Mouse (Mus musculus) limb, embryonic 14.5 days (tissue): ENCODE data around the gene Galntl6. TPM values are rescaled to one million over a fixed set of nuclear protein-coding genes. Genes with fewer than 3 reads are reported as not detected.
A peak's percentile ranks its signal among the peaks of the same experiment; 100 is the strongest.

Experiments used
- ATAC-seq: fragments of 200-750 bp; cut with Nextera tagmentation; 2 replicates; pipeline ENCODE4 v1.8.0; 2017; ENCODE audit warnings: low read depth, moderate number of reproducible peaks, moderate TSS enrichment; ENCODE audit not compliant: low FRiP score
- DNase-seq: peaks from one replicate; pipeline ENCODE4 v3.0.0-alpha.2; 2015; ENCODE audit warnings: low spot score
- H3K27ac ChIP-seq: fragments of 300-500 bp; sonication (generic); replicated peaks from 2 replicates; pipeline ENCODE4 v1.5.1; 2014; ENCODE audit warnings: low read depth, mild to moderate bottlenecking, low read length, moderate library complexity, mixed read lengths
- H3K27me3 ChIP-seq: fragments of 300-500 bp; sonication (generic); 2 replicates; pipeline ENCODE4 v1.6.1; 2014; ENCODE audit warnings: low read length, mixed read lengths; ENCODE audit not compliant: control insufficient read depth, insufficient read depth
- H3K36me3 ChIP-seq: fragments of 300-500 bp; sonication (generic); 2 replicates; pipeline ENCODE4 v1.6.1; 2014; ENCODE audit warnings: mild to moderate bottlenecking, low read length, moderate library complexity, mixed read lengths; ENCODE audit not compliant: control insufficient read depth, insufficient read depth
- H3K4me1 ChIP-seq: fragments of 300-500 bp; sonication (generic); 2 replicates; pipeline ENCODE4 v1.6.1; 2014; ENCODE audit warnings: antibody characterized with exemption, low read length, mixed read lengths; ENCODE audit not compliant: control insufficient read depth, insufficient read depth
- H3K4me2 ChIP-seq: fragments of 300-500 bp; sonication (generic); replicated peaks from 2 replicates; pipeline ENCODE4 v1.6.1; 2014; ENCODE audit warnings: low read depth, mild to moderate bottlenecking, low read length, moderate library complexity; ENCODE audit not compliant: severe bottlenecking
- H3K4me3 ChIP-seq: fragments of 300-500 bp; sonication (generic); replicated peaks from 2 replicates; pipeline ENCODE4 v1.5.1; 2014; ENCODE audit warnings: low read length
- H3K9ac ChIP-seq: fragments of 300-500 bp; sonication (generic); 2 replicates; pipeline ENCODE4 v1.6.1; 2014; ENCODE audit warnings: mild to moderate bottlenecking, low read depth, low read length, moderate library complexity; ENCODE audit not compliant: severe bottlenecking
- H3K9me3 ChIP-seq: fragments of 300-500 bp; sonication (generic); 2 replicates; pipeline ENCODE4 v1.6.1; 2016; ENCODE audit warnings: low read length; ENCODE audit not compliant: control insufficient read depth
- POLR2A ChIP-seq: fragments of 200-500 bp; IDR thresholded peaks from 2 replicates; pipeline ENCODE4 v1.8.0; 2012; ENCODE audit warnings: inconsistent platforms, mild to moderate bottlenecking, moderate library complexity, borderline replicate concordance; ENCODE audit not compliant: insufficient read depth, insufficient read length; ENCODE audit errors: extremely low read depth
- WGBS: fragments of 180-500 bp; shearing (Covaris S2); extraction: QIAGEN DNeasy Blood & Tissue Kit; methylation state at CpG from one replicate; pipeline ENCODE4 v1.1.7; 2014; 5-methylcytosine and 5-hydroxymethylcytosine counted together
- polyA plus RNA-seq, 2 experiments: library from polyadenylated mRNA; depleted of rRNA in 1 of 2; stranded (reverse) in 1 of 2; unstranded in 1 of 2; fragments of >200 nt; fragmentation: Nextera tagmentation in 1 of 2; extraction: Ambion mirVana in 1 of 2; gene quantifications; 2 replicates each; pipeline versions ENCODE4 v1.2.1 to v1.2.3; 2012 to 2014

The Galntl6 gene
- polyA plus RNA-seq, 2 experiments, result 0.57 to 0.65 TPM

- Histone ChIP-seq H3K9me3 (no peaks in the 10 kb centered on the region), H3K27ac (no peak overlapping the region), H3K4me2 (no peak overlapping the region), H3K27me3 (no peaks in the 10 kb centered on the region), H3K36me3 (no peaks in the 10 kb centered on the region), H3K4me3 (no peak overlapping the region), H3K4me1 (0 out of 2 replicates have a peak, but pooled peaks cover 4% of the 10 kb centered on the region), H3K9ac (no peak overlapping the region)
- ATAC-seq, result no peak
- 85% methylated on average over 8 of the region's 8 CpGs for WGBS
- no peak for TF ChIP-seq POLR2A
- DNase-seq, result no peak
Observed at GRCm38 (mm10) chr8:57803821-57804220, 1108.6 kb downstream of the Galntl6 start.

DNA sequence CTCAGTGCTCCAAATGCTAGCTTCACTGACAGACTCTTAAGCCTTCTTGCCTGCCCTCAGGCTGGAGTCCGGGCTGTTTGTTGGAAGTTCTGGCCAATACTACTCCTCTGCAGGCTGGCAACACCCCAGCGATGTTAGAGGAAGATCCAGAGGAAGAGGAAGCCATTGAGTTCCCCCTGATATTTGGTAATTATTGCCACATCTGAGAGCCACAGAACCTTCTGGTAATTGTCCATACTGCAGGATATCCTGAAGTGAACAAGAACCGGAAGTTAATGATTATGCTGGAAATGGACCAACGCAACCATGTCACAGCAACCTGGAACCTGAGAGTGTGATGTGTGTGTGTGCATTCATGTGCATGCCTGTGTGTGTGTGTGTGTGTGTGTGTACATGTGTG, 1111.2 kb downstream of the Galntl6 start:
- no peak for DNase-seq
- no peaks in the 10 kb centered on the region for H3K27me3 ChIP-seq
- WGBS, result 70% methylated on average over 4 of the region's 4 CpGs
- no peak overlapping the region for H3K4me2 ChIP-seq
- H3K9ac ChIP-seq, result no peak overlapping the region
- ATAC-seq, result no peak
- TF ChIP-seq POLR2A, result no peak
- 0 out of 2 replicates have a peak, but pooled peaks cover 4% of the 10 kb centered on the region for H3K4me1 ChIP-seq
- H3K4me3 ChIP-seq, result no peak overlapping the region
- H3K9me3 ChIP-seq, result no peaks in the 10 kb centered on the region
- no peaks in the 10 kb centered on the region for H3K36me3 ChIP-seq
- H3K27ac ChIP-seq, result no peak overlapping the region

DNA sequence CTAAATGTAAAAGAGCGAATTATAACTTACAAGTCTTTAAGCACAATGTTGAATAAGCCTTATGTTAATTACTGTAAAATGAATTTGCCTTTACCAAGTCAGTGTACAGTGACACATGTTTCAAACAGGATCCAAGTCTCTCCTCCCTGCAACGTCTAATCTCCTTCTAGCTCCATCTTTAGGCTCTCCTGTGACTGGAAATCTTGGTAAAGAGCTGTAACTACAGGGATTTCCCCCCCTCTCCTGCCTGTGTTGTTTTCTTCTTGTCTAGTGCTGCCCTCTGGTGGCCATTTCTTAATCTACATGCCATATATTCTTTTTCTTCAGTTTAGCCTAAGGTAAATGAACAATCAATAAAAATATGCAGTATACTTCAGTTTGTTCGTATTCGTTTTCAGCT, 1112.1 kb downstream of the Galntl6 start:
- H3K27me3 ChIP-seq, result no peaks in the 10 kb centered on the region
- H3K4me3 ChIP-seq, result peak overlapping the region; percentile 31; the same call in 1 of the 2 replicates
- 23% methylated on average over 4 of the region's 4 CpGs for WGBS
- ATAC-seq (peak; percentile 80), DNase-seq (peak; percentile 94)
- H3K4me2 ChIP-seq, result peak overlapping the region; percentile 48
- H3K36me3 ChIP-seq, result no peaks in the 10 kb centered on the region
- no peak for TF ChIP-seq POLR2A
- H3K9ac ChIP-seq, result 0 out of 2 replicates have a peak overlapping the region, but pooled peaks have one; percentile 32
- no peak overlapping the region for H3K27ac ChIP-seq
- no peaks in the 10 kb centered on the region for H3K9me3 ChIP-seq
- H3K4me1 ChIP-seq, result 0 out of 2 replicates have a peak, but pooled peaks cover 4% of the 10 kb centered on the region

- ATAC-seq, result peak; percentile 76
- H3K4me2 ChIP-seq, result peak overlapping the region; percentile 48
- H3K9me3 ChIP-seq, result no peaks in the 10 kb centered on the region
- 0 out of 2 replicates have a peak, but pooled peaks have one; percentile 16 for TF ChIP-seq POLR2A
- 0 out of 2 replicates have a peak, but pooled peaks cover 4% of the 10 kb centered on the region for H3K4me1 ChIP-seq
- 14% methylated on average over 12 of the region's 12 CpGs for WGBS
- peak; percentile 38 for DNase-seq
- H3K9ac ChIP-seq, result peak overlapping the region; percentile 32; the same call in 1 of the 2 replicates
- H3K27me3 ChIP-seq, result no peaks in the 10 kb centered on the region
- H3K4me3 ChIP-seq, result peak overlapping the region; percentile 31
- H3K36me3 ChIP-seq, result no peaks in the 10 kb centered on the region
- H3K27ac ChIP-seq, result no peak overlapping the region
Observed at GRCm38 (mm10) chr8:57799797-57800204, 1112.6 kb downstream of the Galntl6 start.

GRCm38 (mm10) chr8:57793455-57793854, 1119.0 kb downstream of the Galntl6 start:
- no peaks in the 10 kb centered on the region for H3K27me3 ChIP-seq
- H3K4me2 ChIP-seq, result no peak overlapping the region
- TF ChIP-seq POLR2A, result no peak
- no peak overlapping the region for H3K9ac ChIP-seq
- no peak overlapping the region for H3K4me3 ChIP-seq
- WGBS, result 35% methylated on average over 4 of the region's 4 CpGs
- peak; percentile 4 for DNase-seq
- H3K4me1 ChIP-seq, result peaks cover 5% of the 10 kb centered on the region; the same call in 1 of the 2 replicates
- no peaks in the 10 kb centered on the region for H3K36me3 ChIP-seq
- no peak overlapping the region for H3K27ac ChIP-seq
- H3K9me3 ChIP-seq, result no peaks in the 10 kb centered on the region
- ATAC-seq, result no peak

- ATAC-seq (no peak), DNase-seq (no peak)
- Histone ChIP-seq H3K36me3 (no peaks in the 10 kb centered on the region), H3K4me2 (no peak overlapping the region), H3K4me1 (peaks cover 5% of the 10 kb centered on the region; the same call in 1 of the 2 replicates), H3K9me3 (no peaks in the 10 kb centered on the region), H3K9ac (no peak overlapping the region), H3K27ac (no peak overlapping the region), H3K4me3 (no peak overlapping the region), H3K27me3 (no peaks in the 10 kb centered on the region)
- WGBS, result 73% methylated on average over 7 of the region's 7 CpGs
- TF ChIP-seq POLR2A, result no peak
Observed at GRCm38 (mm10) chr8:57792246-57792645, 1120.2 kb downstream of the Galntl6 start.
